Mouse (Mus musculus) embryonic facial prominence, embryonic 13.5 days (tissue): ENCODE measurements at regions not wholly inside any gene's neighbourhood (a gene's known extent, or its start where the extent isn't known, plus 50 kb on each side); places are given as distances from the start of the nearest gene placed in this dataset.

Experiments used
- ATAC-seq: fragments of 200-750 bp; cut with Nextera tagmentation; 2 replicates; pipeline ENCODE4 v1.8.0; 2017; ENCODE audit warnings: low read depth; ENCODE audit not compliant: insufficient number of reproducible peaks, insufficient read depth, low FRiP score, low TSS enrichment
- H3K27ac ChIP-seq: fragments of 300-500 bp; sonication (generic); 2 replicates; pipeline ENCODE4 v1.5.1; 2015; ENCODE audit warnings: moderate library complexity, mild to moderate bottlenecking, inconsistent platforms
- H3K27me3 ChIP-seq: fragments of 300-500 bp; sonication (generic); 2 replicates; pipeline ENCODE4 v1.6.1; 2015; ENCODE audit warnings: mild to moderate bottlenecking, inconsistent platforms
- H3K36me3 ChIP-seq: fragments of 300-500 bp; sonication (generic); 2 replicates; pipeline ENCODE4 v1.6.1; 2015; ENCODE audit warnings: mild to moderate bottlenecking, inconsistent platforms
- H3K4me1 ChIP-seq: fragments of 300-500 bp; sonication (generic); 2 replicates; pipeline ENCODE4 v1.6.1; 2015; ENCODE audit warnings: inconsistent platforms
- H3K4me2 ChIP-seq: fragments of 300-500 bp; sonication (generic); 2 replicates; pipeline ENCODE4 v1.6.1; 2015; ENCODE audit warnings: moderate library complexity, mild to moderate bottlenecking, inconsistent platforms
- H3K4me3 ChIP-seq: fragments of 300-500 bp; sonication (generic); 2 replicates; pipeline ENCODE4 v1.5.1; 2015; ENCODE audit warnings: mild to moderate bottlenecking, inconsistent platforms
- H3K9ac ChIP-seq: fragments of 300-500 bp; sonication (generic); 2 replicates; pipeline ENCODE4 v1.6.1; 2015; ENCODE audit warnings: mild to moderate bottlenecking, inconsistent platforms
- H3K9me3 ChIP-seq: fragments of 300-500 bp; sonication (generic); 2 replicates; pipeline ENCODE4 v1.6.1; 2016; ENCODE audit warnings: inconsistent platforms
- WGBS: fragments of 180-500 bp; shearing (Covaris S2); methylation state at CpG from one replicate; pipeline ENCODE4 v1.1.7; 2015; ENCODE audit warnings: mixed read lengths; 5-methylcytosine and 5-hydroxymethylcytosine counted together

- Histone ChIP-seq H3K36me3 (no peaks in the 10 kb centered on the region), H3K9me3 (no peaks in the 10 kb centered on the region), H3K4me3 (no peak overlapping the region), H3K4me1 (peaks cover 5% of the 10 kb centered on the region; the same call in 1 of the 2 replicates), H3K4me2 (no peak overlapping the region), H3K27ac (no peak overlapping the region), H3K9ac (no peak overlapping the region), H3K27me3 (0 out of 2 replicates have a peak, but pooled peaks cover 7% of the 10 kb centered on the region)
- ATAC-seq: no peak
- WGBS: 66% methylated on average over 11 of the region's 11 CpGs
These were observed 111.4 kb downstream of the Cd83 start for GRCm38 (mm10) chr13:43895990-43896389.

GRCm38 (mm10) chr13:43897046-43897445 is 112.5 kb downstream of the Cd83 start:
- no peak for ATAC-seq
- Histone ChIP-seq H3K9me3 (no peaks in the 10 kb centered on the region), H3K36me3 (no peaks in the 10 kb centered on the region), H3K4me2 (no peak overlapping the region), H3K9ac (no peak overlapping the region), H3K4me3 (no peak overlapping the region), H3K27ac (no peak overlapping the region), H3K4me1 (peaks cover 2% of the 10 kb centered on the region; the same call in 1 of the 2 replicates), H3K27me3 (0 out of 2 replicates have a peak, but pooled peaks cover 7% of the 10 kb centered on the region)
- 77% methylated on average over 8 of the region's 8 CpGs for WGBS

- H3K4me3 ChIP-seq: no peak overlapping the region
- no peak overlapping the region for H3K27ac ChIP-seq
- H3K9me3 ChIP-seq: no peaks in the 10 kb centered on the region
- 81% methylated on average over 12 of the region's 12 CpGs for WGBS
- ATAC-seq: no peak
- no peaks in the 10 kb centered on the region for H3K36me3 ChIP-seq
- 0 out of 2 replicates have a peak, but pooled peaks cover 7% of the 10 kb centered on the region for H3K27me3 ChIP-seq
- H3K9ac ChIP-seq: no peak overlapping the region
- H3K4me1 ChIP-seq: no peaks in the 10 kb centered on the region
- H3K4me2 ChIP-seq: no peak overlapping the region
These were observed 114.1 kb downstream of the Cd83 start for GRCm38 (mm10) chr13:43898555-43899258.

- Histone ChIP-seq H3K9ac (no peak overlapping the region), H3K4me3 (no peak overlapping the region), H3K27me3 (0 out of 2 replicates have a peak, but pooled peaks cover 7% of the 10 kb centered on the region), H3K9me3 (no peaks in the 10 kb centered on the region), H3K36me3 (no peaks in the 10 kb centered on the region), H3K4me2 (no peak overlapping the region), H3K4me1 (no peaks in the 10 kb centered on the region), H3K27ac (no peak overlapping the region)
- 97% methylated on average over 2 of the region's 2 CpGs for WGBS
- no peak for ATAC-seq
These were observed 115.5 kb downstream of the Cd83 start for GRCm38 (mm10) chr13:43900115-43900514.

GRCm38 (mm10) chr13:43900758-43901157 is 116.2 kb downstream of the Cd83 start:
- Histone ChIP-seq H3K27me3 (0 out of 2 replicates have a peak, but pooled peaks cover 3% of the 10 kb centered on the region), H3K36me3 (no peaks in the 10 kb centered on the region), H3K4me3 (no peak overlapping the region), H3K4me2 (no peak overlapping the region), H3K4me1 (peaks cover 3% of the 10 kb centered on the region; the same call in 1 of the 2 replicates), H3K9ac (no peak overlapping the region), H3K27ac (no peak overlapping the region), H3K9me3 (no peaks in the 10 kb centered on the region)
- WGBS: 61% methylated on average over 7 of the region's 7 CpGs
- no peak for ATAC-seq

- Histone ChIP-seq H3K27me3 (no peaks in the 10 kb centered on the region), H3K9me3 (no peaks in the 10 kb centered on the region), H3K27ac (no peak overlapping the region), H3K4me3 (no peak overlapping the region), H3K4me2 (no peak overlapping the region), H3K9ac (no peak overlapping the region), H3K36me3 (no peaks in the 10 kb centered on the region), H3K4me1 (peaks cover 23% of the 10 kb centered on the region)
- no peak for ATAC-seq
These were observed 118.8 kb downstream of the Cd83 start for GRCm38 (mm10) chr13:43903391-43903790.

GRCm38 (mm10) chr13:43904291-43904690 is 119.7 kb downstream of the Cd83 start:
- H3K9ac ChIP-seq: no peak overlapping the region
- H3K4me2 ChIP-seq: no peak overlapping the region
- H3K9me3 ChIP-seq: no peaks in the 10 kb centered on the region
- H3K27me3 ChIP-seq: no peaks in the 10 kb centered on the region
- ATAC-seq: no peak
- no peak overlapping the region for H3K4me3 ChIP-seq
- no peak overlapping the region for H3K27ac ChIP-seq
- no peaks in the 10 kb centered on the region for H3K36me3 ChIP-seq
- H3K4me1 ChIP-seq: peaks cover 32% of the 10 kb centered on the region
- WGBS: 43% methylated on average over 1 of the region's 1 CpGs

- Histone ChIP-seq H3K4me1 (peaks cover 32% of the 10 kb centered on the region), H3K4me2 (no peak overlapping the region), H3K4me3 (no peak overlapping the region), H3K9me3 (no peaks in the 10 kb centered on the region), H3K36me3 (no peaks in the 10 kb centered on the region), H3K27me3 (no peaks in the 10 kb centered on the region), H3K27ac (no peak overlapping the region), H3K9ac (no peak overlapping the region)
- no peak for ATAC-seq
- WGBS: 72% methylated on average over 7 of the region's 7 CpGs
These were observed 121.7 kb downstream of the Cd83 start for GRCm38 (mm10) chr13:43906241-43906640.

GRCm38 (mm10) chr13:43907425-43907824 is 122.8 kb downstream of the Cd83 start:
- Histone ChIP-seq H3K4me1 (peaks cover 32% of the 10 kb centered on the region), H3K27me3 (no peaks in the 10 kb centered on the region), H3K9ac (no peak overlapping the region), H3K9me3 (no peaks in the 10 kb centered on the region), H3K4me3 (no peak overlapping the region), H3K36me3 (no peaks in the 10 kb centered on the region), H3K4me2 (no peak overlapping the region), H3K27ac (no peak overlapping the region)
- ATAC-seq: no peak
- WGBS: 63% methylated on average over 8 of the region's 8 CpGs

GRCm38 (mm10) chr13:43908041-43908644 is 123.6 kb downstream of the Cd83 start:
- Histone ChIP-seq H3K4me3 (no peak overlapping the region), H3K9ac (no peak overlapping the region), H3K27ac (no peak overlapping the region), H3K27me3 (no peaks in the 10 kb centered on the region), H3K4me1 (peaks cover 32% of the 10 kb centered on the region), H3K36me3 (no peaks in the 10 kb centered on the region), H3K4me2 (no peak overlapping the region), H3K9me3 (no peaks in the 10 kb centered on the region)
- 54% methylated on average over 16 of the region's 16 CpGs for WGBS
- no peak for ATAC-seq

- Histone ChIP-seq H3K27ac (no peak overlapping the region), H3K9me3 (no peaks in the 10 kb centered on the region), H3K4me3 (no peak overlapping the region), H3K4me2 (no peak overlapping the region), H3K27me3 (no peaks in the 10 kb centered on the region), H3K9ac (no peak overlapping the region), H3K4me1 (peaks cover 32% of the 10 kb centered on the region), H3K36me3 (no peaks in the 10 kb centered on the region)
- 42% methylated on average over 7 of the region's 7 CpGs for WGBS
- ATAC-seq: no peak
These were observed 125.4 kb downstream of the Cd83 start for GRCm38 (mm10) chr13:43909933-43910332.

- no peak overlapping the region for H3K4me3 ChIP-seq
- WGBS: 35% methylated on average over 7 of the region's 7 CpGs
These were observed 128.9 kb downstream of the Cd83 start for GRCm38 (mm10) chr13:43913476-43913875.

More at GRCm38 (mm10) chr13:43913476-43913875, 128.9 kb downstream of the Cd83 start:
- Histone ChIP-seq H3K4me1 (peaks cover 8% of the 10 kb centered on the region), H3K9me3 (no peaks in the 10 kb centered on the region), H3K36me3 (no peaks in the 10 kb centered on the region), H3K4me2 (no peak overlapping the region), H3K27me3 (no peaks in the 10 kb centered on the region), H3K27ac (no peak overlapping the region), H3K9ac (no peak overlapping the region)
- no peak for ATAC-seq
